Mouse (Mus musculus) telencephalon, adult 2 months (tissue): ENCODE results near the gene Mier2.

Source experiments
- DNase-seq: peaks from one replicate; pipeline ENCODE4 v3.0.0-alpha.2; 2011; ENCODE audit warnings: low read depth, low spot score

Mier2 gene

DNA sequence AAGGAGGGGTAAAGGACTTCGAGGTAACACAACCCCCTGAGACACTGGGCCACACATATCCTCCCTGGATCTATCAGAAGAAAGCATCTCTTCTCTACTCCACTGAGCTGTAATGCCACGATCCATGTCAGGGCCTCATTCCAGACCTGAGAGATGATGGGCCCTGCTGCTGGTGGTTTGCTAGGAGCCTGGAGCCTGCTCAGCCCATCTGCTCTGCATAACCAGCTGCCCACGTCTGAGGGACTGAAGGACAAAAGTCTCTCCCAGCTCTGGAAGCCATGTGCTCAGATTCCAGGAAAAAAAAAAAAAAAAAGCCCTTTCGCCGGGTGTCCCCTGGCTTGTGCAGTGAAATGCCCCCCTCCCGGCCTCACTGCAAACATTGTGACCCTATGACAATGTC, 20.8 kb upstream of the Mier2 start:
- DNase-seq = no peak

GRCm38 (mm10) chr10:79574796-79575195, 19.8 kb upstream of the Mier2 start:
- no peak for DNase-seq

GRCm38 (mm10) chr10:79574350-79574749, 19.4 kb upstream of the Mier2 start:
- DNase-seq = no peak

DNA sequence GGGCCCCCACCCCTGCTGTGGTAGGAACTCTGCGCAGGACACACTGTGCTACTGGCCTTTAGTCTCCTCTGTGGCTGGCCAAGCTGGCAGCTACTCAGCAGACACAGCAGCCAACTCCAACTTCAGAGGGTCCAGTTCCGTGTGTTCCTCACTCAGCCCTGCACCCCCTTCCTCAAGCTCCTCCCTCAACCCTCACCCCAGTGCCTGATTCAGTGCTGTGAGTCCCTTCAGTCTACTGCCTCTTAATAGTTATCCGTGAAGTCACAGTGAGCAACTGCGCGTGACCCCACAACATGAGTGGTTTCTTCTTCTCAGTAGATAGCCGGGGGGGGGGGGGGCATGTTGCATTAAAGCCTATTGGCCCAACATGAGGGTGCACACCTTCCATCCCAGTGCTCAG, 18.6 kb upstream of the Mier2 start:
- DNase-seq = no peak

DNA sequence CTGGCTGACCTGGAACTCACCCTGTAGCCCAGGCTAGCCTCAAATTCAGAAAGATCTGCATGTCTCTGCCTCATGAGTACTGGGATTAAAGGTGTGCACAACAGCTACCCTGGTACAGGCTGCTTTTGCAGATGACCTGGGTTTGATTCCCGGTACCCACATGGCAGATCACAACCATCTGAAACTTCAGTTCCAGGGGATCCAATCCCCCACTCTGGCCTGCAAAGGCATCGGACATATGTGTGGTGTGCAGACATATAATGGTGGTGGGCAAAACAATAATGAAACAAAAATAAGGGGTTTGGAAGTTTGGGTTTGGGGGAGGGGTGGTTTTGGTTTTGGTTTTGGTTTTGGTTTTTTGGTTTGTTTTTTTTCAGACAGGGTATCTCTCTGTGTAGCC, 16.3 kb upstream of the Mier2 start:
- DNase-seq = no peak

DNA sequence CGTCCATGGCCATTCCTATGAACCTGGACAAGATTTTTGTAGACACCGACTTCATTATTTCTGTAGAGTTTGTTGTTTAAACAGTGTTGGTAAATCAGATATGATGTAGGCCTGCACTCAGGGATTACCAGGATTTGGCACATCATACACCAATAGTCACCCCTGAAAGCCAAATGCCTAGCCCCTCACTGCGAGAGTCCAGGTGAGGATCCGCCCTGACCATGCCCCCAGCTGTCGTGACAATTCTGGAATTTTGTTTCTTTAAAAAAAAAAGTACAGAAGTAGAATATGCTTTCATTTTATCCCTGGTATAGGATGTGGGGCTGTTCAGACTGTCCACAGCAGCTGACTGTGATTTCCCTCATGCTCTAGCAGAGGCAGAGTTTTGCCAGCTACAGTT, 14.9 kb upstream of the Mier2 start:
- no peak for DNase-seq

DNA sequence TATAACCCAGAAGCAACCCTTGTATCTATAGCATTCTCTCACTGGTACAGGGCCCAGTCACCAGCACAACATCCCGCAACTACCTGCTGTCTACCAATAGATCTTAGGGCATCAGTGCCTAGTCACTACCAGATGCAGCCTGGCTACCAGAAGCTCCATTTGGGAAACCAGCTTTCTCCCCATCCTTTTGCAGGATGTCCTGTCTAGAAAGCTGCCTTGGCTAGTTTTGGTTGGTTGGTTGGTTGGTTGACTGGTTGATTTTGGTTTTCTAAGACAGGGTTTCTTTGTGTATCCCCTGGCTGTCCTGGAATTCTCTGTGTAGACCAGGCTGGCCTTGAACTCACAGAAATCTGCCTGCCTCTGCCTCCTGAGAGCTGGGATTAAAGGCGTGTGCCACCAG, 4.7 kb upstream of the Mier2 start:
- DNase-seq = no peak

DNA sequence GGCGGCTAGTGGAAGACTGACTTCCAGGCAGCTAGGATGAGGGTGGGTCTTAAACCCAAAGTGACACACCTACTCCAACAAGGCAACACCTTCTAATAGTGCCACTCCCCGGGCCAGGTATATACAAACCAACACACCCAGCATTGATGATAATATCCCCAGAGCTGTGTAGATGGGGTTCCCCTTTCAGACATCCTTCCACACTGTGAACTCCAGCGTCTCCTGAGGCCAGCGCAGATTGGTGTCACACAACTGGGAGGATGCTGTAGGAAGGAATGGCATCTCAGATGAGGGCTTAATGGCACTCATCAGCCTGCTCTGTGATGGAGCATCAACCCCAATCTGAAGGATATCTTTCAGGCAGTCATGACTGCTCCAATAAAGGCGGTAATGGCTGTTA, 2.5 kb upstream of the Mier2 start:
- no peak for DNase-seq

DNA sequence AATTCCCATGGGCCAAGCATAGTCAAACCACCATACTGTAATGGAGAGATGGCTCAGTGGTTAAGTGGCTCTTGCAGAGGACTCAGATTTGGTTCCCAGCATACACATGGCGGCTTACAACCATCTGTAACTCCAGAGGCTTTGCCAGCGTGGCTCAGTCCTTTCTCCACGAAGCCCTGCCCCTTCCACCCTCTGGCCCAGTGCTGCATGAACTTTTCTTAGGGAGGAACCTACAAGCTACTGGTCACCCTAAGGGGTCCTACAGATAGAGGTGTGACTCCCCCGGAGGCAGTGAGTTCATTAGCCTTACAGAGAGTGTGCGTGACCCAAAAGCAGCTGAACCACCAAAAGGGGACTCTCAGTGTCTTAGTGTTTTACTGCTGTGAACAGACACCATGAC, 2.0 kb upstream of the Mier2 start:
- DNase-seq = no peak

GRCm38 (mm10) chr10:79555238-79555724, 282 bp upstream of the Mier2 start:
- DNase-seq = no peak

GRCm38 (mm10) chr10:79553691-79554090, 1.3 kb downstream of the Mier2 start:
- no peak for DNase-seq

GRCm38 (mm10) chr10:79553176-79553575, 1.8 kb downstream of the Mier2 start:
- no peak for DNase-seq

GRCm38 (mm10) chr10:79552531-79552930, 2.5 kb downstream of the Mier2 start:
- DNase-seq = no peak

DNA sequence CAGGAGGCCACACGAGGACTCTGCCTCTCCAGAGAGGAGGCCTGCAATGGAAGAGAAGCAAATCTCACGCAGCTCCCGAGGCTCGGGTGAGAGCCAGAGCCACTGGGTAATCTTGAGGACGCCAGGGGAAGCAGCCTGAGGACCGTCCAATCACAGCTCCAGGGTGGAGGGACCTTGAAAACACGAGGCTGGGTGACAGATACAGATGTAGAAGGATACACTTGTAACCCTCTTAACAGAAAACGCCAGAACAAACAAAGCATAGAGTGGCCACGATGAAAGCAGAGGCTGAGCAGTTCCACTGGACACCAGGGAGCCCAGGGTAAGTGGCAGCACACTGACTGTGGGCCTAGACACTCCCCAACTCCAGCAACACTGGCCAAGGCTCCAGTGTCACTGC, 4.6 kb downstream of the Mier2 start:
- no peak for DNase-seq

- no peak for DNase-seq
Observed at GRCm38 (mm10) chr10:79548971-79549723, 5.9 kb downstream of the Mier2 start.

- DNase-seq = no peak
Observed at GRCm38 (mm10) chr10:79548546-79548945, 6.5 kb downstream of the Mier2 start.

DNA sequence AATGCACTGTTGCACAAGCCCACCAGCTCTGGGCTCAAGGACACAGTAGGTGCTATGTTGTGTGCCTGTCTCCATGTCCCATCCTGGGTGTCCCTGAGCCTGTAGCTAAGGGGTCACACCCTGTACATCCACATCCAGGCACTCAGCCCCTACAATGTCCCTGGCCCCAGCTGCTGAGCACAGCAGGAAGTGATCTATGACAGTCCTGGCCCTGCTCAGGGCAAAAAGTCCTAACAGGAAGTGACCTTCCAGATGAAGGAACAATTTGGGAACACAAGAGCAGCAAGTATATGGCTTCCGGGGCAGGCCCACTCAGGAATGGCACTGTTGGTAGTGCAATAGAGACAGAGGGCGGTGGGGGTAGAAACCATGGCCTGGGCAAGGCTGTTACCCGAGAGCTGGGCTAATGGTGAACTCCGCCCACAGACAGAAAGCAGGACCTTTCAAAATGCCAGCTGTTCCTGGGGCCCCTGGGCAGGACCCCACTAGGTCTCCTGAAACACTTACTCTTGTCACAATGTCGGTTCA, 7.8 kb downstream of the Mier2 start:
- DNase-seq = no peak

DNA sequence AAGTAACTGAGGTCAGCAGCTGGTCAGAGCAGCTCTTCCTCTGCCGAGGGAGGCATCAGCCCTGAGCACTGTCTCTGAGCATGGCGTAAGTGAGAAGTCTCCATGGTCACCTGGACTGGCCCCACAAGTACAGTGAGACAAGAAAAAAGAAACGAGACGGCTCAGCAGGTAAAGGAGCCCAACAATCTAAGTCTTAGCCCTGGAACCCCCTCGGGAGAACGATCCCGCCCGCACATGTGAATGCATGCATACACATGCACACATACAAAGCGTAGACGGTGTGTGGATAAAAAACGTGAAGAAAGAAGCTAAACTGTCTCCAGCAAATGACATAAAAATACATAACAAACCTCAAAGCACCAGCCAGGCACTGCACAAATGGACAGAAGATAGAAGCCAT, 8.5 kb downstream of the Mier2 start:
- no peak for DNase-seq

DNA sequence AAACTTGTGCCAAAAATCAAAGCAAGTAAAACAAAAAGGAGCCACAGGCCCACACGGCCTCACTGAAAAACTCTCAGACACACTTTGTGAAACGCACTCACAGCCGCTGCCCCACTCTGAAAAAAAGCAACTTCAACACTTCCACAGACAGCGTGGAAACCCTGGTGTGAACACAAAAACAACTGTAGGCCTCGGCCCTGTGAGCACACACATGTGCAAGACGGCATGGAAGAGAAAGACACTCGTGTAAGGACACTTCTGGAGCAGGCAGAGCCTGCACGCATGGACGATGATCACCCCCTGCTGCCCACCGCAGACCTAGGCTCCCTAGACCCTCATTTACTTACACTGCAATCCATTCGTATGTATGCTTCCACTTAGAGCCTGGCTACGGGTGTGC, 9.1 kb downstream of the Mier2 start:
- DNase-seq = no peak

DNA sequence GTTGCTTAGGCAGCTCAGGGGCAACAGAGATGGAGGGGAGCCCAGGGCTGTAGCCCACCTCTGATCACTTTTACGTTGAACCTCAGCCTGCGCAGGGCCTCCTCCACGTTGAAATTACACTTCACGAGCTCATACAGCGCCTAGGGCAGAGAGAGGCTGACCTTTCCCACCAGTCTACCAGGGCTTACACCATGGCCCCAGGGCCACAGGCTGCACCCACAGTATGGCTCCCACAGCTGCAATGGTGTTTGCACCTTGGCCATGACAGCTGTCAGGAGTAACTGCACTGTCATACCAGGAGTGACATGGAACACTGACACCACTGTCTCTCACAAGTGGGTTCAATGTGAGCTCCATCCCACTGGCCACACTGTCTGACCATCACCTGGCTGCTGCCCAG, 10.4 kb downstream of the Mier2 start:
- DNase-seq = no peak

- DNase-seq = no peak
Observed at GRCm38 (mm10) chr10:79543884-79544597, 11.0 kb downstream of the Mier2 start.

DNA sequence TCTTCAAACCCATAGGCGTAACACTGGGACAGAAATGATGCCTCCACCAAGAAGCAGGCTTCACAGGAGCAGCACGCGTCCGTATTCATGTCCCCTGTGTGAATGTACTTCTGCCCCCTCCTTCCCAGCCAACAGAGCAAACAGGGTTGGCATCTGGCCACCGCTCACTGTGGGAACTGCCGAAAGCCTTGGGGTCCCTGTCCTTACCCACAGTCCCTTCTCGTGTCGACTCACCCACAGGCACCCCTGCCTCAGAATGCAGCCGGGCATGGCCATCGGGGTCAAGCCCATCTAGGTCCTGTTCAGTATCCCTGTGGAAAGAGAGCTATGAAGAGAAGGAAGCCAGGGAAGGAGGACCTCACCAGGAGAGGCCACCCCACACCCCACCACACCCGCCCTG, 12.8 kb downstream of the Mier2 start:
- DNase-seq = no peak

DNA sequence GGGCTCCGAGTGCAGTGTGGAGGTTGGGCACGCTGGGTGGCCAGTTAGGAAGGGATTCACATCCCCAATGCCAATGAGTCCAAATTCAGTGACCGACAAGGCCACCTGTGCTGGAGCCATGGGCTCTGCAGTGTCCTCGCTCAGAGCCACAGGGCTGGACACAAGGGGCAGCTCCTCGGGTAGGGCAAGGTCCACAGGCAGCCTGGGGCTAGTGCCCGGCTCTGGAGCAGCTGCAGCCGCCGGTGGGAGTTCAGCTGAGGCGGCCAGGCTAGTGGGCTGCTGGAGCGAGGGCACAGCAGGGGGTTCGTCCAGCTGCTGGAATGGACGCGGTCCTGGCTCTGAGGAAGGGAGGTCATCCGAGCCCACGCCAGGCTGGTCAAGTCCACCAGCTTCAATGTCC, 13.5 kb downstream of the Mier2 start:
- DNase-seq = no peak
